Mouse (Mus musculus) hindbrain, embryonic 11.5 days (tissue): ENCODE measurements at regions not wholly inside any gene's neighbourhood (a gene's known extent, or its start where the extent isn't known, plus 50 kb on each side); places are given as distances from the start of the nearest gene placed in this dataset.

Source experiments
- ATAC-seq: fragments of 200-750 bp; cut with Nextera tagmentation; 2 replicates; pipeline ENCODE4 v1.8.0; 2017; ENCODE audit warnings: mild to moderate bottlenecking, moderate TSS enrichment, moderate library complexity; ENCODE audit not compliant: low FRiP score
- DNase-seq: peaks from one replicate; pipeline ENCODE4 v3.0.0-alpha.2; 2015; ENCODE audit warnings: low spot score
- H3K27ac ChIP-seq: fragments of 300-500 bp; sonication (generic); 2 replicates; pipeline ENCODE4 v1.5.1; 2014; ENCODE audit warnings: mild to moderate bottlenecking, low read depth, low read length
- H3K27me3 ChIP-seq: fragments of 300-500 bp; sonication (generic); 2 replicates; pipeline ENCODE4 v1.6.1; 2014; ENCODE audit warnings: mild to moderate bottlenecking, low read length, moderate library complexity, mixed read lengths; ENCODE audit not compliant: control insufficient read depth, insufficient read depth
- H3K36me3 ChIP-seq: fragments of 300-500 bp; sonication (generic); 2 replicates; pipeline ENCODE4 v1.6.1; 2014; ENCODE audit warnings: mild to moderate bottlenecking, low read length, moderate library complexity, mixed read lengths; ENCODE audit not compliant: control insufficient read depth, insufficient read depth
- H3K4me1 ChIP-seq: fragments of 300-500 bp; sonication (generic); replicated peaks from 2 replicates; pipeline ENCODE4 v1.6.1; 2014; ENCODE audit warnings: low read length, mixed read lengths; ENCODE audit not compliant: control insufficient read depth, insufficient read depth
- H3K4me2 ChIP-seq: fragments of 300-500 bp; sonication (generic); replicated peaks from 2 replicates; pipeline ENCODE4 v1.6.1; 2014; ENCODE audit warnings: mild to moderate bottlenecking, low read depth, low read length
- H3K4me3 ChIP-seq: fragments of 300-500 bp; sonication (generic); 2 replicates; pipeline ENCODE4 v1.5.1; 2014; ENCODE audit warnings: low read depth, low read length
- H3K9ac ChIP-seq: fragments of 300-500 bp; sonication (generic); 2 replicates; pipeline ENCODE4 v1.6.1; 2014; ENCODE audit warnings: low read depth, low read length
- H3K9me3 ChIP-seq: fragments of 300-500 bp; sonication (generic); 2 replicates; pipeline ENCODE4 v1.6.1; 2016; ENCODE audit warnings: low read length; ENCODE audit not compliant: control insufficient read depth
- WGBS: fragments of 180-500 bp; shearing (Covaris S2); extraction: QIAGEN DNeasy Blood & Tissue Kit; methylation state at CpG from one replicate; pipeline ENCODE4 v1.1.7; 2014; 5-methylcytosine and 5-hydroxymethylcytosine counted together

GRCm38 (mm10) chr2:48557123-48557522, 256.8 kb upstream of the Acvr2a start:
- DNase-seq (no peak), ATAC-seq (no peak)
- Histone ChIP-seq H3K9me3 (no peaks in the 10 kb centered on the region), H3K4me3 (no peak overlapping the region), H3K9ac (no peak overlapping the region), H3K4me2 (no peak overlapping the region), H3K4me1 (no peaks in the 10 kb centered on the region), H3K27ac (no peak overlapping the region), H3K27me3 (no peaks in the 10 kb centered on the region), H3K36me3 (no peaks in the 10 kb centered on the region)

GRCm38 (mm10) chr2:48558641-48559040, 255.3 kb upstream of the Acvr2a start:
- Histone ChIP-seq H3K4me3 (no peak overlapping the region), H3K27me3 (no peaks in the 10 kb centered on the region), H3K9ac (no peak overlapping the region), H3K36me3 (no peaks in the 10 kb centered on the region), H3K27ac (no peak overlapping the region), H3K9me3 (no peaks in the 10 kb centered on the region), H3K4me2 (no peak overlapping the region), H3K4me1 (no peaks in the 10 kb centered on the region)
- DNase-seq: no peak
- no peak for ATAC-seq
- 93% methylated on average over 3 of the region's 3 CpGs for WGBS

GRCm38 (mm10) chr2:48563636-48564035, 250.3 kb upstream of the Acvr2a start:
- ATAC-seq (no peak), DNase-seq (no peak)
- H3K9ac ChIP-seq: no peak overlapping the region
- no peaks in the 10 kb centered on the region for H3K9me3 ChIP-seq
- 80% methylated on average over 3 of the region's 3 CpGs for WGBS
- H3K36me3 ChIP-seq: no peaks in the 10 kb centered on the region
- no peaks in the 10 kb centered on the region for H3K27me3 ChIP-seq
- no peaks in the 10 kb centered on the region for H3K4me1 ChIP-seq
- H3K4me3 ChIP-seq: no peak overlapping the region
- no peak overlapping the region for H3K4me2 ChIP-seq
- no peak overlapping the region for H3K27ac ChIP-seq

GRCm38 (mm10) chr2:48564170-48564569, 249.7 kb upstream of the Acvr2a start:
- ATAC-seq (no peak), DNase-seq (no peak)
- no peak overlapping the region for H3K4me3 ChIP-seq
- no peak overlapping the region for H3K4me2 ChIP-seq
- no peaks in the 10 kb centered on the region for H3K9me3 ChIP-seq
- 84% methylated on average over 4 of the region's 4 CpGs for WGBS
- no peaks in the 10 kb centered on the region for H3K36me3 ChIP-seq
- H3K27ac ChIP-seq: no peak overlapping the region
- H3K9ac ChIP-seq: no peak overlapping the region
- no peaks in the 10 kb centered on the region for H3K4me1 ChIP-seq
- no peaks in the 10 kb centered on the region for H3K27me3 ChIP-seq

- Histone ChIP-seq H3K4me2 (no peak overlapping the region), H3K27me3 (no peaks in the 10 kb centered on the region), H3K9me3 (no peaks in the 10 kb centered on the region), H3K9ac (no peak overlapping the region), H3K27ac (no peak overlapping the region), H3K36me3 (no peaks in the 10 kb centered on the region), H3K4me3 (no peak overlapping the region), H3K4me1 (no peaks in the 10 kb centered on the region)
- DNase-seq (no peak), ATAC-seq (no peak)
- 72% methylated on average over 6 of the region's 6 CpGs for WGBS
Measured at GRCm38 (mm10) chr2:48567871-48568270, 246.0 kb upstream of the Acvr2a start.

GRCm38 (mm10) chr2:48586162-48586830, 227.6 kb upstream of the Acvr2a start:
- DNase-seq (no peak), ATAC-seq (peak; percentile 65; the same call in 1 of the 2 replicates)
- no peaks in the 10 kb centered on the region for H3K9me3 ChIP-seq
- no peak overlapping the region for H3K4me2 ChIP-seq
- WGBS: 54% methylated on average over 7 of the region's 7 CpGs
- no peaks in the 10 kb centered on the region for H3K36me3 ChIP-seq
- no peak overlapping the region for H3K4me3 ChIP-seq
- no peak overlapping the region for H3K27ac ChIP-seq
- no peaks in the 10 kb centered on the region for H3K27me3 ChIP-seq
- no peaks in the 10 kb centered on the region; the same call in 1 of the 2 replicates for H3K4me1 ChIP-seq
- H3K9ac ChIP-seq: no peak overlapping the region

GRCm38 (mm10) chr2:48586831-48587169, 227.1 kb upstream of the Acvr2a start:
- Histone ChIP-seq H3K36me3 (no peaks in the 10 kb centered on the region), H3K9me3 (no peaks in the 10 kb centered on the region), H3K27me3 (no peaks in the 10 kb centered on the region), H3K4me3 (no peak overlapping the region), H3K27ac (no peak overlapping the region), H3K4me1 (no peaks in the 10 kb centered on the region; the same call in 1 of the 2 replicates), H3K9ac (no peak overlapping the region), H3K4me2 (no peak overlapping the region)
- 58% methylated on average over 4 of the region's 4 CpGs for WGBS
- DNase-seq (no peak), ATAC-seq (no peak)

GRCm38 (mm10) chr2:48589709-48590108, 224.2 kb upstream of the Acvr2a start:
- H3K27ac ChIP-seq: no peak overlapping the region
- no peak for ATAC-seq
- H3K27me3 ChIP-seq: no peaks in the 10 kb centered on the region
- H3K9me3 ChIP-seq: no peaks in the 10 kb centered on the region
- H3K4me3 ChIP-seq: no peak overlapping the region
- no peaks in the 10 kb centered on the region; the same call in 1 of the 2 replicates for H3K4me1 ChIP-seq
- H3K4me2 ChIP-seq: no peak overlapping the region
- no peak overlapping the region for H3K9ac ChIP-seq
- no peak for DNase-seq
- no peaks in the 10 kb centered on the region for H3K36me3 ChIP-seq

- Histone ChIP-seq H3K27ac (no peak overlapping the region), H3K27me3 (no peaks in the 10 kb centered on the region), H3K9me3 (no peaks in the 10 kb centered on the region), H3K4me1 (no peaks in the 10 kb centered on the region), H3K9ac (no peak overlapping the region), H3K36me3 (no peaks in the 10 kb centered on the region), H3K4me3 (no peak overlapping the region), H3K4me2 (no peak overlapping the region)
- ATAC-seq (no peak), DNase-seq (no peak)
- 26% methylated on average over 5 of the region's 5 CpGs for WGBS
Measured at GRCm38 (mm10) chr2:48597793-48598583, 215.9 kb upstream of the Acvr2a start.
